Mouse (Mus musculus) kidney, embryonic 14.5 days (tissue): Measurements from ENCODE around the gene Pigm. TPM values are rescaled to one million over a fixed set of nuclear protein-coding genes. Genes with fewer than 3 reads are reported as not detected.

Source experiments
- ATAC-seq: fragments of 200-750 bp; cut with Nextera tagmentation; 2 replicates; pipeline ENCODE4 v1.8.0; 2017; ENCODE audit warnings: moderate number of reproducible peaks, mild to moderate bottlenecking, moderate TSS enrichment, moderate library complexity; ENCODE audit not compliant: low FRiP score, low TSS enrichment
- H3K27ac ChIP-seq: fragments of 300-500 bp; sonication (generic); 2 replicates; pipeline ENCODE4 v1.5.1; 2014; ENCODE audit warnings: low read depth, mild to moderate bottlenecking, low read length, moderate library complexity, mixed read lengths
- H3K27me3 ChIP-seq: fragments of 300-500 bp; sonication (generic); 2 replicates; pipeline ENCODE4 v1.6.1; 2014; ENCODE audit warnings: mild to moderate bottlenecking, low read length; ENCODE audit not compliant: control insufficient read depth, insufficient read depth
- H3K36me3 ChIP-seq: fragments of 300-500 bp; sonication (generic); 2 replicates; pipeline ENCODE4 v1.6.1; 2014; ENCODE audit warnings: low read length, mixed read lengths; ENCODE audit not compliant: control insufficient read depth, insufficient read depth
- H3K4me1 ChIP-seq: fragments of 300-500 bp; sonication (generic); 2 replicates; pipeline ENCODE4 v1.6.1; 2014; ENCODE audit warnings: low read length, mixed read lengths; ENCODE audit not compliant: control insufficient read depth, insufficient read depth
- H3K4me2 ChIP-seq: fragments of 300-500 bp; sonication (generic); replicated peaks from 2 replicates; pipeline ENCODE4 v1.6.1; 2014; ENCODE audit warnings: low read depth, mild to moderate bottlenecking, low read length
- H3K4me3 ChIP-seq: fragments of 300-500 bp; sonication (generic); 2 replicates; pipeline ENCODE4 v1.5.1; 2014; ENCODE audit warnings: mild to moderate bottlenecking, low read length
- H3K9ac ChIP-seq: fragments of 300-500 bp; sonication (generic); 2 replicates; pipeline ENCODE4 v1.6.1; 2014; ENCODE audit warnings: low read depth, mild to moderate bottlenecking, low read length, moderate library complexity
- H3K9me3 ChIP-seq: fragments of 300-500 bp; sonication (generic); 2 replicates; pipeline ENCODE4 v1.6.1; 2016; ENCODE audit warnings: low read length; ENCODE audit not compliant: control insufficient read depth
- WGBS: fragments of 180-500 bp; shearing (Covaris S2); extraction: QIAGEN DNeasy Blood & Tissue Kit; methylation state at CpG from one replicate; pipeline ENCODE4 v1.1.7; 2014; 5-methylcytosine and 5-hydroxymethylcytosine counted together
- polyA plus RNA-seq: library from polyadenylated mRNA; unstranded; fragments of >200 nt; fragmentation: Nextera tagmentation; extraction: Ambion mirVana; gene quantifications from 2 replicates; pipeline ENCODE4 v1.2.1, GENCODE M21; 2014

The Pigm gene
- polyA plus RNA-seq, 1 experiment from 2014 or later: 12.1 TPM

GRCm38 (mm10) chr1:172347382-172347781 is 29.0 kb upstream of the Pigm start:
- H3K27ac ChIP-seq: no peak overlapping the region
- no peak overlapping the region for H3K4me3 ChIP-seq
- H3K4me1 ChIP-seq: peaks cover 13% of the 10 kb centered on the region; the same call in 1 of the 2 replicates
- WGBS: 90% methylated on average over 12 of the region's 12 CpGs
- no peak for ATAC-seq
- no peak overlapping the region for H3K9ac ChIP-seq
- H3K4me2 ChIP-seq: no peak overlapping the region
- H3K9me3 ChIP-seq: no peaks in the 10 kb centered on the region
- no peaks in the 10 kb centered on the region for H3K36me3 ChIP-seq
- no peaks in the 10 kb centered on the region for H3K27me3 ChIP-seq

- Histone ChIP-seq H3K36me3 (no peaks in the 10 kb centered on the region), H3K4me3 (no peak overlapping the region), H3K4me2 (no peak overlapping the region), H3K9me3 (no peaks in the 10 kb centered on the region), H3K27ac (peak overlapping the region; percentile 53), H3K27me3 (no peaks in the 10 kb centered on the region), H3K4me1 (peaks cover 13% of the 10 kb centered on the region; the same call in 1 of the 2 replicates), H3K9ac (no peak overlapping the region)
- ATAC-seq: no peak
- 65% methylated on average over 5 of the region's 5 CpGs for WGBS
Measured at GRCm38 (mm10) chr1:172349504-172349903, 26.8 kb upstream of the Pigm start.

- H3K9me3 ChIP-seq: no peaks in the 10 kb centered on the region
- H3K9ac ChIP-seq: no peak overlapping the region
- WGBS: 15% methylated on average over 19 of the region's 19 CpGs
- H3K27ac ChIP-seq: peak overlapping the region; percentile 53
- peaks cover 13% of the 10 kb centered on the region; the same call in 1 of the 2 replicates for H3K4me1 ChIP-seq
- no peaks in the 10 kb centered on the region for H3K36me3 ChIP-seq
- no peaks in the 10 kb centered on the region for H3K27me3 ChIP-seq
- no peak overlapping the region for H3K4me2 ChIP-seq
- peak; percentile 79 for ATAC-seq
- H3K4me3 ChIP-seq: no peak overlapping the region
Measured at GRCm38 (mm10) chr1:172349916-172350812, 26.2 kb upstream of the Pigm start.

- no peaks in the 10 kb centered on the region for H3K36me3 ChIP-seq
- ATAC-seq: no peak
- H3K4me1 ChIP-seq: peaks cover 13% of the 10 kb centered on the region; the same call in 1 of the 2 replicates
- H3K4me2 ChIP-seq: no peak overlapping the region
- H3K27ac ChIP-seq: no peak overlapping the region
- no peak overlapping the region for H3K4me3 ChIP-seq
- 69% methylated on average over 6 of the region's 6 CpGs for WGBS
- no peaks in the 10 kb centered on the region for H3K9me3 ChIP-seq
- H3K27me3 ChIP-seq: no peaks in the 10 kb centered on the region
- H3K9ac ChIP-seq: no peak overlapping the region
Measured at GRCm38 (mm10) chr1:172352001-172352400, 24.3 kb upstream of the Pigm start.

- Histone ChIP-seq H3K4me3 (no peak overlapping the region), H3K4me2 (no peak overlapping the region), H3K27ac (no peak overlapping the region), H3K9ac (no peak overlapping the region), H3K4me1 (peaks cover 13% of the 10 kb centered on the region; the same call in 1 of the 2 replicates), H3K27me3 (no peaks in the 10 kb centered on the region), H3K36me3 (no peaks in the 10 kb centered on the region), H3K9me3 (no peaks in the 10 kb centered on the region)
- 80% methylated on average over 3 of the region's 3 CpGs for WGBS
- ATAC-seq: no peak
Measured at GRCm38 (mm10) chr1:172352453-172352852, 23.9 kb upstream of the Pigm start.

- H3K27ac ChIP-seq: no peak overlapping the region
- ATAC-seq: no peak
- WGBS: 48% methylated on average over 3 of the region's 3 CpGs
Measured at GRCm38 (mm10) chr1:172355336-172355735, 21.0 kb upstream of the Pigm start.

GRCm38 (mm10) chr1:172357550-172357949 is 18.8 kb upstream of the Pigm start:
- Histone ChIP-seq H3K36me3 (no peaks in the 10 kb centered on the region), H3K4me2 (no peak overlapping the region), H3K27me3 (no peaks in the 10 kb centered on the region), H3K4me3 (no peak overlapping the region), H3K9ac (no peak overlapping the region), H3K9me3 (no peaks in the 10 kb centered on the region), H3K4me1 (no peaks in the 10 kb centered on the region; the same call in 1 of the 2 replicates), H3K27ac (no peak overlapping the region)
- 5% methylated on average over 1 of the region's 1 CpGs for WGBS
- peak; percentile 71; the same call in 1 of the 2 replicates for ATAC-seq

More at GRCm38 (mm10) chr1:172355336-172355735, 21.0 kb upstream of the Pigm start:
- no peaks in the 10 kb centered on the region for H3K27me3 ChIP-seq
- peaks cover 8% of the 10 kb centered on the region; the same call in 1 of the 2 replicates for H3K4me1 ChIP-seq
- H3K9ac ChIP-seq: no peak overlapping the region; the same call in 1 of the 2 replicates
- H3K4me3 ChIP-seq: no peak overlapping the region
- H3K36me3 ChIP-seq: no peaks in the 10 kb centered on the region
- H3K4me2 ChIP-seq: no peak overlapping the region
- H3K9me3 ChIP-seq: no peaks in the 10 kb centered on the region

GRCm38 (mm10) chr1:172358341-172358740 is 18.0 kb upstream of the Pigm start:
- Histone ChIP-seq H3K9ac (no peak overlapping the region), H3K9me3 (no peaks in the 10 kb centered on the region), H3K4me2 (no peak overlapping the region), H3K36me3 (no peaks in the 10 kb centered on the region), H3K4me3 (no peak overlapping the region), H3K4me1 (no peaks in the 10 kb centered on the region; the same call in 1 of the 2 replicates), H3K27ac (no peak overlapping the region), H3K27me3 (no peaks in the 10 kb centered on the region)
- 70% methylated on average over 10 of the region's 10 CpGs for WGBS
- no peak for ATAC-seq

- 0 out of 2 replicates have a peak, but pooled peaks have one; percentile 38 for ATAC-seq
- no peak overlapping the region for H3K4me2 ChIP-seq
- WGBS: 19% methylated on average over 6 of the region's 6 CpGs
Measured at GRCm38 (mm10) chr1:172364684-172365083, 11.7 kb upstream of the Pigm start.

More at GRCm38 (mm10) chr1:172364684-172365083, 11.7 kb upstream of the Pigm start:
- H3K4me1 ChIP-seq: no peaks in the 10 kb centered on the region
- H3K36me3 ChIP-seq: no peaks in the 10 kb centered on the region
- no peak overlapping the region for H3K27ac ChIP-seq
- H3K9me3 ChIP-seq: no peaks in the 10 kb centered on the region
- peaks cover 5% of the 10 kb centered on the region; the same call in 1 of the 2 replicates for H3K27me3 ChIP-seq
- H3K9ac ChIP-seq: no peak overlapping the region
- no peak overlapping the region for H3K4me3 ChIP-seq
